Mouse (Mus musculus): Measurements from ENCODE around the gene Gm1043. TPM values are rescaled to one million over a fixed set of nuclear protein-coding genes. Genes with fewer than 3 reads are reported as not detected.

Gene Gm1043
- polyA plus RNA-seq (2012; ENCODE audit: insufficient read depth, insufficient read length, low replicate concordance, missing spikeins), result not detected in 2 replicates

GRCm38 (mm10) chr5:37085241-37085640 is at the start of gene Gm1043:
Gm1043 (plus strand) TSS chr5:37085370.
- WGBS, result 87% methylated on average over 16 of the region's 16 CpGs
- TF ChIP-seq CTCF (IDR thresholded peaks at IDR 0.05; ENCODE audit: insufficient read depth, low read depth, low read length) (no peak), POLR2A (IDR thresholded peaks at IDR 0.05; ENCODE audit: insufficient read depth, low read depth, low read length) (no peak)
- Histone ChIP-seq H3K27ac (ENCODE audit: insufficient read depth, low read depth, low read length) (no peak within 1 kb of the TSS), H3K4me3 (ENCODE audit: insufficient read depth, low read depth, low read length) (no peak within 1 kb of the TSS), H3K4me1 (ENCODE audit: control insufficient read depth, insufficient read depth, low read length) (peaks cover 28% of the 10 kb centered on the region)

- Histone ChIP-seq H3K4me1 (ENCODE audit: control insufficient read depth, insufficient read depth, low read length) (peaks cover 18% of the 10 kb centered on the region), H3K4me3 (ENCODE audit: insufficient read depth, low read depth, low read length) (no peak overlapping the region), H3K27ac (ENCODE audit: insufficient read depth, low read depth, low read length) (peak overlapping the region; percentile 47)
- no peak for TF ChIP-seq POLR2A (IDR thresholded peaks at IDR 0.05; ENCODE audit: insufficient read depth, low read depth, low read length)
- TF ChIP-seq CTCF (IDR thresholded peaks at IDR 0.05; ENCODE audit: insufficient read depth, low read depth, low read length), result no peak
- 59% methylated on average over 6 of the region's 6 CpGs for WGBS
Measured at GRCm38 (mm10) chr5:37035896-37036295, 49.3 kb upstream of the Gm1043 start.

DNA sequence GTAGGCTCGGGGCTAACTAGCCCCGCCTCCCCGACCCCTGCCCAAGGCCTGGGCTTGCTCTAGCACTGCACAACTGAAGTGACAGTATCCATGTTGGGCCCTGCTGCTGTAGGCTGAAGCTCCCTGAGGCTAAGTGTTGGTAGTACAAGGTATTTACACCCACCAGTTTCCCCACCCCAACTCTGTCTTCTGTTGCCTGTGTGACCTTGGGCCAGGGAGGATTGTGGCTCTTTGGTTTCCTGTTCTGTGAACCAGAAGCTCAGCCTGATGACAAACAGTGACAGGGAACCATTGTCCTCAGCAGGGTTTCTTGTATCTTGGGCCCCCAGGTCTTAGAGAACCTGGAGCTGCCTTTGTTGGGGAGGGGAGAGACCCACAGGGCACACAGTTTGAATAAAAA is 48.3 kb upstream of the Gm1043 start:
- Histone ChIP-seq H3K4me1 (ENCODE audit: control insufficient read depth, insufficient read depth, low read length) (peaks cover 26% of the 10 kb centered on the region), H3K4me3 (ENCODE audit: insufficient read depth, low read depth, low read length) (no peak overlapping the region), H3K27ac (ENCODE audit: insufficient read depth, low read depth, low read length) (no peak overlapping the region)
- WGBS, result 78% methylated on average over 3 of the region's 3 CpGs
- TF ChIP-seq CTCF (IDR thresholded peaks at IDR 0.05; ENCODE audit: insufficient read depth, low read depth, low read length), result no peak
- TF ChIP-seq POLR2A (IDR thresholded peaks at IDR 0.05; ENCODE audit: insufficient read depth, low read depth, low read length), result no peak

GRCm38 (mm10) chr5:37039908-37040307 is 45.3 kb upstream of the Gm1043 start:
- WGBS, result 82% methylated on average over 6 of the region's 6 CpGs
- Histone ChIP-seq H3K27ac (ENCODE audit: insufficient read depth, low read depth, low read length) (no peak overlapping the region), H3K4me1 (ENCODE audit: control insufficient read depth, insufficient read depth, low read length) (peaks cover 28% of the 10 kb centered on the region), H3K4me3 (ENCODE audit: insufficient read depth, low read depth, low read length) (no peak overlapping the region)
- no peak for TF ChIP-seq POLR2A (IDR thresholded peaks at IDR 0.05; ENCODE audit: insufficient read depth, low read depth, low read length)
- TF ChIP-seq CTCF (IDR thresholded peaks at IDR 0.05; ENCODE audit: insufficient read depth, low read depth, low read length), result no peak

- Histone ChIP-seq H3K4me3 (ENCODE audit: insufficient read depth, low read depth, low read length) (no peak overlapping the region), H3K4me1 (ENCODE audit: control insufficient read depth, insufficient read depth, low read length) (peaks cover 26% of the 10 kb centered on the region), H3K27ac (ENCODE audit: insufficient read depth, low read depth, low read length) (no peak overlapping the region)
- TF ChIP-seq POLR2A (IDR thresholded peaks at IDR 0.05; ENCODE audit: insufficient read depth, low read depth, low read length), result no peak
- TF ChIP-seq CTCF (IDR thresholded peaks at IDR 0.05; ENCODE audit: insufficient read depth, low read depth, low read length), result no peak
- 38% methylated on average over 9 of the region's 9 CpGs for WGBS
Measured at GRCm38 (mm10) chr5:37040711-37041110, 44.5 kb upstream of the Gm1043 start.

DNA sequence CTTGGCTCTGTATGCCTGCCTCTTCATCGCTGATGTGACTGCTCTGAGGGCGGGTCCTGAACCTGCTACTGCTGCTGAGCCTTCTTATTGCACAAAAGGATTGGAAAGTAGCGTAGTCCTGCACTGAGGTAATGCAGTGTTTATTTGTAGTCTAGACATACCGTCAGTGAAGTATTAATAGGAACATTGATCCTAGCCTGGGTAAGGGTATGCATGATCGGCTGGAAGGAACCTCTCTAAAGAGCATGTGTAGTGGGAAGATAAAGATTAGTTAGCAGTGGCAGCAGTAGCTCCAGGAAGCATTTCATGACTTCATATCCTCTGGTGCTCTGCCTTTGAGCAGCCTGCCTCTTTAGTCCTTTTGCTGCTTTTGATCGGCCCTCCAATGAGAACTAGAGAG is 43.5 kb upstream of the Gm1043 start:
- Histone ChIP-seq H3K4me3 (ENCODE audit: insufficient read depth, low read depth, low read length) (no peak overlapping the region), H3K27ac (ENCODE audit: insufficient read depth, low read depth, low read length) (no peak overlapping the region), H3K4me1 (ENCODE audit: control insufficient read depth, insufficient read depth, low read length) (peaks cover 21% of the 10 kb centered on the region)
- TF ChIP-seq CTCF (IDR thresholded peaks at IDR 0.05; ENCODE audit: insufficient read depth, low read depth, low read length) (no peak), POLR2A (IDR thresholded peaks at IDR 0.05; ENCODE audit: insufficient read depth, low read depth, low read length) (no peak)
- WGBS, result 50% methylated on average over 6 of the region's 6 CpGs

- Histone ChIP-seq H3K27ac (ENCODE audit: insufficient read depth, low read depth, low read length) (no peak overlapping the region), H3K4me3 (ENCODE audit: insufficient read depth, low read depth, low read length) (no peak overlapping the region), H3K4me1 (ENCODE audit: control insufficient read depth, insufficient read depth, low read length) (peaks cover 32% of the 10 kb centered on the region)
- WGBS, result 46% methylated on average over 4 of the region's 4 CpGs
- TF ChIP-seq POLR2A (IDR thresholded peaks at IDR 0.05; ENCODE audit: insufficient read depth, low read depth, low read length) (no peak), CTCF (IDR thresholded peaks at IDR 0.05; ENCODE audit: insufficient read depth, low read depth, low read length) (no peak)
Measured at GRCm38 (mm10) chr5:37042934-37043333, 42.2 kb upstream of the Gm1043 start.

GRCm38 (mm10) chr5:37044793-37045192 is 40.4 kb upstream of the Gm1043 start:
- 67% methylated on average over 2 of the region's 2 CpGs for WGBS
- H3K4me3 ChIP-seq (ENCODE audit: insufficient read depth, low read depth, low read length), result no peak overlapping the region
- H3K4me1 ChIP-seq (ENCODE audit: control insufficient read depth, insufficient read depth, low read length), result peaks cover 42% of the 10 kb centered on the region
- TF ChIP-seq CTCF (IDR thresholded peaks at IDR 0.05; ENCODE audit: insufficient read depth, low read depth, low read length) (no peak), POLR2A (IDR thresholded peaks at IDR 0.05; ENCODE audit: insufficient read depth, low read depth, low read length) (no peak)
- H3K27ac ChIP-seq (ENCODE audit: insufficient read depth, low read depth, low read length), result no peak overlapping the region

DNA sequence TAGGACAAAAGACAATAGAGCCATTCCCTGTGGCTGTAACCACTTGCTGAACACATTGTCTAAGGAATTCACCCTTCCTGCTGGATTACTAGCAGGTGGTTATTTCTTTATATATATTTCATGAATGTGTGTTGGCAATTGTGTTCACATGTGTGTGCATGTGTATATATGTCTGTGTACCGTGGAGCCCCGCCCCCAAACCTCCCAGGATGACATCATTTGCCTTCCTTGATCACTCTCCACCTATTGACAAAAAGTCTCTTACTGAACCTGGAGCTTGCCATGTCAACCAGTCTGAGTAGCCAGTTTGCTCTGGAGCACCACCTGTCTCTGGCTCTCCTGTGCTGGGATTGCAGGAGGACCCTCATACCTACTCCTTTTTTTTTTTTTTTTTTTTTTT is 39.6 kb upstream of the Gm1043 start:
- WGBS, result 81% methylated on average over 2 of the region's 2 CpGs

GRCm38 (mm10) chr5:37046791-37047190 is 38.4 kb upstream of the Gm1043 start:
- 17% methylated on average over 5 of the region's 5 CpGs for WGBS
- H3K4me1 ChIP-seq (ENCODE audit: control insufficient read depth, insufficient read depth, low read length), result peaks cover 40% of the 10 kb centered on the region
- no peak for TF ChIP-seq CTCF (IDR thresholded peaks at IDR 0.05; ENCODE audit: insufficient read depth, low read depth, low read length)
- no peak for TF ChIP-seq POLR2A (IDR thresholded peaks at IDR 0.05; ENCODE audit: insufficient read depth, low read depth, low read length)
- peak overlapping the region; percentile 78 for H3K27ac ChIP-seq (ENCODE audit: insufficient read depth, low read depth, low read length)
- no peak overlapping the region for H3K4me3 ChIP-seq (ENCODE audit: insufficient read depth, low read depth, low read length)

More for the DNA sequence above, 39.6 kb upstream of the Gm1043 start:
- Histone ChIP-seq H3K4me3 (ENCODE audit: insufficient read depth, low read depth, low read length) (no peak overlapping the region), H3K27ac (ENCODE audit: insufficient read depth, low read depth, low read length) (no peak overlapping the region), H3K4me1 (ENCODE audit: control insufficient read depth, insufficient read depth, low read length) (peaks cover 43% of the 10 kb centered on the region)
- TF ChIP-seq CTCF (IDR thresholded peaks at IDR 0.05; ENCODE audit: insufficient read depth, low read depth, low read length), result no peak
- TF ChIP-seq POLR2A (IDR thresholded peaks at IDR 0.05; ENCODE audit: insufficient read depth, low read depth, low read length), result no peak
